Mouse (Mus musculus) common myeloid progenitor, adult 5-6 weeks (primary cell): Measurements from ENCODE around the gene Padi1. TPM values are rescaled to one million over a fixed set of nuclear protein-coding genes. Genes with fewer than 3 reads are reported as not detected.

Experiments
- ATAC-seq: replicated peaks from 2 replicates; pipeline ENCODE4 v1.8.0; 2016; ENCODE audit warnings: low read depth, mild to moderate bottlenecking, moderate TSS enrichment, inconsistent platforms; ENCODE audit not compliant: poor library complexity, severe bottlenecking
- total RNA-seq: library from RNA; stranded (forward); fragments of 200-1000, 187-1606 nt; gene quantifications from 2 replicates; pipeline ENCODE4 v1.2.3, GENCODE M21; 2017

Gene Padi1
- total RNA-seq, result not detected in 2 replicates

GRCm38 (mm10) chr4:140845666-140846065, at the start of gene Padi1:
Gene Padi1 (minus strand): TSS chr4:140845778.
- ATAC-seq, result no peak

GRCm38 (mm10) chr4:140892163-140892530, 46.6 kb upstream of the Padi1 start:
- ATAC-seq, result no peak

GRCm38 (mm10) chr4:140891525-140892162, 46.1 kb upstream of the Padi1 start:
- no peak for ATAC-seq

- ATAC-seq, result no peak
Measured at GRCm38 (mm10) chr4:140883852-140884251, 38.3 kb upstream of the Padi1 start.

- no peak for ATAC-seq
Measured at GRCm38 (mm10) chr4:140882981-140883380, 37.4 kb upstream of the Padi1 start.

GRCm38 (mm10) chr4:140882365-140882764, 36.8 kb upstream of the Padi1 start:
- ATAC-seq, result no peak

GRCm38 (mm10) chr4:140881771-140882170, 36.2 kb upstream of the Padi1 start:
- no peak for ATAC-seq

GRCm38 (mm10) chr4:140881026-140881670, 35.6 kb upstream of the Padi1 start:
- no peak for ATAC-seq

- no peak for ATAC-seq
Measured at GRCm38 (mm10) chr4:140880207-140880606, 34.6 kb upstream of the Padi1 start.

- ATAC-seq, result peak; percentile 56
Measured at GRCm38 (mm10) chr4:140879739-140880138, 34.2 kb upstream of the Padi1 start.

GRCm38 (mm10) chr4:140879116-140879515, 33.5 kb upstream of the Padi1 start:
- no peak for ATAC-seq

- no peak for ATAC-seq
Measured at GRCm38 (mm10) chr4:140878655-140879054, 33.1 kb upstream of the Padi1 start.

GRCm38 (mm10) chr4:140877441-140877840, 31.9 kb upstream of the Padi1 start:
- ATAC-seq, result no peak

GRCm38 (mm10) chr4:140876681-140877080, 31.1 kb upstream of the Padi1 start:
- ATAC-seq, result no peak

GRCm38 (mm10) chr4:140876161-140876560, 30.6 kb upstream of the Padi1 start:
- no peak for ATAC-seq

- no peak for ATAC-seq
Measured at GRCm38 (mm10) chr4:140873011-140873410, 27.4 kb upstream of the Padi1 start.

GRCm38 (mm10) chr4:140872686-140872992, 27.1 kb upstream of the Padi1 start:
- ATAC-seq, result no peak

- peak; percentile 40 for ATAC-seq
Measured at GRCm38 (mm10) chr4:140871851-140872685, 26.5 kb upstream of the Padi1 start.

GRCm38 (mm10) chr4:140871376-140871775, 25.8 kb upstream of the Padi1 start:
- ATAC-seq, result no peak

- ATAC-seq, result no peak
Measured at GRCm38 (mm10) chr4:140870876-140871275, 25.3 kb upstream of the Padi1 start.

GRCm38 (mm10) chr4:140869945-140870344, 24.4 kb upstream of the Padi1 start:
- no peak for ATAC-seq
